Mouse (Mus musculus): ENCODE measurements around the gene Cog4. TPM values are rescaled to one million over a fixed set of nuclear protein-coding genes. Genes with fewer than 3 reads are reported as not detected.

Cog4 gene
- total and polyA plus RNA-seq, 2 experiments from 2014 or later = 47.2 to 54.2 TPM

GRCm38 (mm10) chr8:110911576-110912570 is 65.5 kb downstream of the Cog4 start:
- no peak overlapping the region for H3K4me3 ChIP-seq (ENCODE audit: low read depth, low read length)
- 78% methylated on average over 15 of the region's 15 CpGs for WGBS
- DNase-seq (ENCODE audit: low spot score) = no peak
- H3K4me2 ChIP-seq (ENCODE audit: low read depth, low read length) = no peak overlapping the region
- no peak overlapping the region for H3K9ac ChIP-seq (replicated peaks; ENCODE audit: low read depth, low read length)
- H3K4me1 ChIP-seq (ENCODE audit: control insufficient read depth, insufficient read depth) = no peaks in the 10 kb centered on the region
- ATAC-seq (ENCODE audit: insufficient read depth, low read depth) = no peak
- H3K9me3 ChIP-seq (replicated peaks; ENCODE audit: control insufficient read depth, low read length) = no peaks in the 10 kb centered on the region
- no peaks in the 10 kb centered on the region for H3K27me3 ChIP-seq (ENCODE audit: control insufficient read depth, insufficient read depth, low read length)
- H3K27ac ChIP-seq (ENCODE audit: low read depth) = no peak overlapping the region
- TF ChIP-seq EP300 (IDR thresholded peaks at IDR 0.05; ENCODE audit: low read depth) (no peak), CTCF (IDR thresholded peaks at IDR 0.05; ENCODE audit: low read depth) (no peak)
- no peaks in the 10 kb centered on the region for H3K36me3 ChIP-seq (replicated peaks; ENCODE audit: control insufficient read depth, insufficient read depth, low read length)

- Histone ChIP-seq H3K4me1 (ENCODE audit: control insufficient read depth, insufficient read depth) (peaks cover 17% of the 10 kb centered on the region), H3K9me3 (replicated peaks; ENCODE audit: control insufficient read depth, low read length) (no peaks in the 10 kb centered on the region), H3K9ac (replicated peaks; ENCODE audit: low read depth, low read length) (no peak overlapping the region), H3K36me3 (replicated peaks; ENCODE audit: control insufficient read depth, insufficient read depth, low read length) (no peaks in the 10 kb centered on the region), H3K27ac (ENCODE audit: low read depth) (no peak overlapping the region), H3K27me3 (ENCODE audit: control insufficient read depth, insufficient read depth, low read length) (no peaks in the 10 kb centered on the region), H3K4me2 (ENCODE audit: low read depth, low read length) (no peak overlapping the region), H3K4me3 (ENCODE audit: low read depth, low read length) (no peak overlapping the region)
- ATAC-seq (ENCODE audit: insufficient read depth, low read depth) (no peak), DNase-seq (ENCODE audit: low spot score) (no peak)
- WGBS = 25% methylated on average over 2 of the region's 2 CpGs
- TF ChIP-seq CTCF (IDR thresholded peaks at IDR 0.05; ENCODE audit: low read depth) = no peak
- TF ChIP-seq EP300 (IDR thresholded peaks at IDR 0.05; ENCODE audit: low read depth) = no peak
Measured at GRCm38 (mm10) chr8:110917415-110917814, 71.0 kb downstream of the Cog4 start.

GRCm38 (mm10) chr8:110918027-110918426 is 71.6 kb downstream of the Cog4 start:
- Histone ChIP-seq H3K4me3 (ENCODE audit: low read depth, low read length) (no peak overlapping the region), H3K9me3 (replicated peaks; ENCODE audit: control insufficient read depth, low read length) (no peaks in the 10 kb centered on the region), H3K9ac (replicated peaks; ENCODE audit: low read depth, low read length) (no peak overlapping the region), H3K4me1 (ENCODE audit: control insufficient read depth, insufficient read depth) (peaks cover 17% of the 10 kb centered on the region), H3K27me3 (ENCODE audit: control insufficient read depth, insufficient read depth, low read length) (no peaks in the 10 kb centered on the region), H3K27ac (ENCODE audit: low read depth) (no peak overlapping the region), H3K36me3 (replicated peaks; ENCODE audit: control insufficient read depth, insufficient read depth, low read length) (no peaks in the 10 kb centered on the region), H3K4me2 (ENCODE audit: low read depth, low read length) (no peak overlapping the region)
- DNase-seq (ENCODE audit: low spot score) = no peak
- 86% methylated on average over 11 of the region's 11 CpGs for WGBS
- TF ChIP-seq EP300 (IDR thresholded peaks at IDR 0.05; ENCODE audit: low read depth) (no peak), CTCF (IDR thresholded peaks at IDR 0.05; ENCODE audit: low read depth) (no peak)
- no peak for ATAC-seq (ENCODE audit: insufficient read depth, low read depth)

- WGBS = 76% methylated on average over 8 of the region's 8 CpGs
- H3K4me1 ChIP-seq (ENCODE audit: control insufficient read depth, insufficient read depth) = peaks cover 17% of the 10 kb centered on the region
- TF ChIP-seq EP300 (IDR thresholded peaks at IDR 0.05; ENCODE audit: low read depth) (no peak), CTCF (IDR thresholded peaks at IDR 0.05; ENCODE audit: low read depth) (no peak)
- no peak overlapping the region for H3K4me3 ChIP-seq (ENCODE audit: low read depth, low read length)
- no peak overlapping the region for H3K27ac ChIP-seq (ENCODE audit: low read depth)
- H3K27me3 ChIP-seq (ENCODE audit: control insufficient read depth, insufficient read depth, low read length) = no peaks in the 10 kb centered on the region
- no peak for DNase-seq (ENCODE audit: low spot score)
- no peaks in the 10 kb centered on the region for H3K36me3 ChIP-seq (replicated peaks; ENCODE audit: control insufficient read depth, insufficient read depth, low read length)
- no peaks in the 10 kb centered on the region for H3K9me3 ChIP-seq (replicated peaks; ENCODE audit: control insufficient read depth, low read length)
- H3K9ac ChIP-seq (replicated peaks; ENCODE audit: low read depth, low read length) = no peak overlapping the region
- no peak for ATAC-seq (ENCODE audit: insufficient read depth, low read depth)
- H3K4me2 ChIP-seq (ENCODE audit: low read depth, low read length) = no peak overlapping the region
Measured at GRCm38 (mm10) chr8:110918460-110918859, 72.1 kb downstream of the Cog4 start.

- peak; percentile 95 for DNase-seq (ENCODE audit: low spot score)
- Histone ChIP-seq H3K27me3 (ENCODE audit: control insufficient read depth, insufficient read depth, low read length) (no peaks in the 10 kb centered on the region), H3K36me3 (replicated peaks; ENCODE audit: control insufficient read depth, insufficient read depth, low read length) (no peaks in the 10 kb centered on the region), H3K9ac (replicated peaks; ENCODE audit: low read depth, low read length) (peak within 1 kb of the TSS; percentile 86), H3K4me1 (ENCODE audit: control insufficient read depth, insufficient read depth) (peaks cover 17% of the 10 kb centered on the region), H3K27ac (ENCODE audit: low read depth) (peak within 1 kb of the TSS; percentile 78), H3K4me2 (ENCODE audit: low read depth, low read length) (peak within 1 kb of the TSS; percentile 81), H3K4me3 (ENCODE audit: low read depth, low read length) (peak within 1 kb of the TSS; percentile 91), H3K9me3 (replicated peaks; ENCODE audit: control insufficient read depth, low read length) (no peaks in the 10 kb centered on the region)
- TF ChIP-seq CTCF (IDR thresholded peaks at IDR 0.05; ENCODE audit: low read depth) (no peak), EP300 (IDR thresholded peaks at IDR 0.05; ENCODE audit: low read depth) (no peak; the same call in 1 of the 2 replicates)
- ATAC-seq (ENCODE audit: insufficient read depth, low read depth) = peak; percentile 98
- WGBS = under 1% methylated on average over 31 of the region's 36 CpGs
Measured at GRCm38 (mm10) chr8:110919341-110920031, 73.1 kb downstream of the Cog4 start, which contains the start of gene St3gal2. TSS of gene St3gal2 (plus strand) at chr8:110919922.

Measured in heart, postnatal 0 days (tissue).